Mouse (Mus musculus) hindbrain, embryonic 16.5 days (tissue): ENCODE results near the gene Gm21915. TPM values are rescaled to one million over a fixed set of nuclear protein-coding genes. Genes with fewer than 3 reads are reported as not detected.

ENCODE experiments used
- polyA plus RNA-seq: library from polyadenylated mRNA; unstranded; fragments of >200 nt; fragmentation: Nextera tagmentation; extraction: Ambion mirVana; gene quantifications from 2 replicates; pipeline ENCODE4 v1.2.1, GENCODE M21; 2015

Gene Gm21915
- polyA plus RNA-seq, 1 experiment from 2014 or later, result not detected

Other genes with a start within 250 kb of the Gm21915 start
- 17.0 and 18.5 TPM in 2 replicates for gene Gramd1b, start 139.2 kb upstream of the Gm21915 start, polyA plus RNA-seq
- gene Clmp, start 15.3 kb downstream of the Gm21915 start, polyA plus RNA-seq, result 49.1 and 54.2 TPM in 2 replicates
- gene Hspa8, start 130.4 kb downstream of the Gm21915 start, polyA plus RNA-seq, result 3,309 and 3,384 TPM in 2 replicates
- not detected in 2 replicates for gene Bsx, start 203.5 kb downstream of the Gm21915 start, polyA plus RNA-seq